Mouse (Mus musculus) left cerebral cortex, adult 2 months (tissue): ENCODE results near the gene Gm21860. TPM values are rescaled to one million over a fixed set of nuclear protein-coding genes. Genes with fewer than 3 reads are reported as not detected.
"Not testable (repeated sequence)": the region's sequence is repeated elsewhere in the genome, so short reads cannot be mapped to it uniquely, and the experiment has no call there.

ENCODE experiments used
- DNase-seq, 2 experiments: peaks; one replicate each; pipeline ENCODE4 v3.0.0; 2021 to 2022; ENCODE audit warnings: low spot score in 2 of 2, mixed read lengths in 1 of 2; ENCODE audit errors: extremely low spot score in 1 of 2
- H3K27ac ChIP-seq: fragments of 200-600 bp; 2 replicates; pipeline ENCODE4 v1.8.1; 2022
- H3K4me3 ChIP-seq: fragments of 200-600 bp; 2 replicates; pipeline ENCODE4 v1.8.1; 2022
- CTCF ChIP-seq: fragments of 200-600 bp; IDR thresholded peaks from 2 replicates; pipeline ENCODE4 v1.8.1; 2022; ENCODE audit warnings: antibody characterized with exemption, mild to moderate bottlenecking, moderate library complexity
- intact Hi-C: fragments of 180-260 bp; cut with DNase I; formaldehyde crosslinking; loops from one replicate; pipeline ENCODE4 v1.15.1; 2025
- total RNA-seq, 2 experiments: library from RNA; stranded (reverse); gene quantifications; 2 replicates each; pipeline ENCODE4 v1.2.3; 2021

Gene Gm21860
- total RNA-seq, 2 experiments from 2014 or later = not detected

DNA sequence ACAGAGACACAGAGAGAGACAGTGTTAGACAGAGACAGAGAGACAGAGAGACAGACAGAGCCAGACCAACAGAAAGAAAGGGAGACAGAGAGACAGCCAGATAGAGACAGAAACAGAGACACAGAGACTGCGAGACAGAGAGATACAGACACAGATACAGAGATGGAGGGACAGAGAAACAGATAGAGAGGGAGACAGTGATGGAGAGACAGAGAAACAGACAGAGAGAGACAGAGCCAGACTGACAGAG is 16.3 kb downstream of the Gm21860 start:
- H3K4me3 ChIP-seq = no peak overlapping the region
- no peak overlapping the region for H3K27ac ChIP-seq
- peak in 1 of 2 experiments; percentile 7 for DNase-seq
- intact Hi-C loops = no loop called here
- no peak for TF ChIP-seq CTCF

DNA sequence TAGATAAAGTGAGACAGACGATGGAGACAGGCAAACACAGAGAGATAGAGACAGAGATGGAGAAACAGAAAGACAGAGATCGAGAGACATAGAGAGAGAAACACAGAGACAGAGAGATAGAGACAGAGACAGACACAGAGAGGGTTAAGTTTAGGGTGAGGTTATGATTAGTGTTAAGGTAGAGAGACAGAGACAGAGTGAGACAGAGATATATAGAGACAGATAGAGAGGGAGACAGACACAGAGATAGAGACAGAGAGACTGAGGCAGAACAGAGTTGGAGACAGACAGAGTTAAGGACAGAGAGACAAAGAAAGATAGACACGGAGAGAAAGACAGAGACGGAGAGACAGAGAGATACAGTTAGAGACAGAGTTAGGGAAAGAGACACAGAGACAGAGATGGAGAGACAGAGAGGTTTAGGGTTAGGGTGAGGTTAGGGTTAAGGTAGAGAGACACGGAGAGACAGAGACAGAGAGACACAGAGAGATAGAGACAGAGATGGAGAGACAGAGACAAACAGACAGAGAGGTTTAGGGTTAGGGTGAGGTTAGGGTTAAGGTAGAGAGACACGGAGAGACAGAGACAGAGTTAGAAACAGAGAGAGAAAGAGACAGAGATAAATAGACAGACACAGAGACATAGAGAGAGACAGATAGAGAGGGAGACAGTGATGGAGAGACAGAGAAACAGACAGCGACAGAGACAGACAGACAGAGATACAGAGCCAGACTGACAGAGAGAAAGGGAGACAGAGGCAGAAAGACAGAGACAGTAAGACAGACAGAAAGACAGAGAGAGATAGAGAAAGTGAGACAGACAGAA is 16.8 kb downstream of the Gm21860 start:
- DNase-seq = peak in 1 of 2 experiments; percentile 6
- no peak overlapping the region for H3K27ac ChIP-seq
- intact Hi-C loops = no loop called here
- H3K4me3 ChIP-seq = no peak overlapping the region
- TF ChIP-seq CTCF = no peak

DNA sequence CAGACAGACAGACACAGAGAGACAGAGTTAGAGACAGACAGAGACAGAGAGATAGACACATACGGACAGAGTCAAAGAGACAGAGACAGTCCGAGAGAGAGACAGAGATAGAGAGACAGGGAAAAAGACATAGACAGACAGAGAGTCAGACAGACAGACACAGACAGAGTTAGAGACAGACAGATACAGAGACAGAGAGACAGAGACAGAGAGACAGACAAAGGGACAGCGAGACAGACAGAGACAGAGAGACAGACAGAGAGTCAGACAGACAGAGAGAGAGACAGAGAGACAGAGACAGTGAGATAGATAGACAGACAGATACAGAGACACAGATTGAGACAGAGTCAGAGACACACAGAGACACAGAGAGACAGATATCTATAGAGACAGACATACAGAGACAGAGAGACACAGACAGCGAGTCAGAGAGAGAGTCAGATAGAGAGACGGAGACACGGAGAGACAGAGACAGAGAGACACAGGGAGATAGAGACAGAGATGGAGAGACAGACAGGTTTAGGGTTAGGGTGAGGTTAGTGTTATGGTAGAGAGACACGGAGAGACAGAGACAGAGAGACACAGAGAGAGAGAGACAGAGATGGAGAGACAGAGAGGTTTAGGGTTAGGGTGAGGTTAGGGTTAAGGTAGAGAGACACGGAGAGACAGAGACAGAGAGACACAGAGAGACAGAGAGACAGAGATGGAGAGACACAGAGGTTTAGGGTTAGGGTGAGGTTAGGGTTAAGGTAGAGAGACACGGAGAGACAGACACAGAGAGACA is 18.2 kb downstream of the Gm21860 start:
- DNase-seq, H3K4me3 ChIP-seq, intact Hi-C loops, H3K27ac ChIP-seq: not testable (repeated sequence)

- DNase-seq, H3K4me3 ChIP-seq, intact Hi-C loops, H3K27ac ChIP-seq: not testable (repeated sequence)
Observed at GRCm38 (mm10) chrY:90735181-90735895, 19.3 kb downstream of the Gm21860 start.

- peak in 1 of 2 experiments; percentile 35 for DNase-seq
- H3K4me3 ChIP-seq, intact Hi-C loops, H3K27ac ChIP-seq: not testable (repeated sequence)
Observed at GRCm38 (mm10) chrY:90734334-90734696, 20.3 kb downstream of the Gm21860 start.

DNA sequence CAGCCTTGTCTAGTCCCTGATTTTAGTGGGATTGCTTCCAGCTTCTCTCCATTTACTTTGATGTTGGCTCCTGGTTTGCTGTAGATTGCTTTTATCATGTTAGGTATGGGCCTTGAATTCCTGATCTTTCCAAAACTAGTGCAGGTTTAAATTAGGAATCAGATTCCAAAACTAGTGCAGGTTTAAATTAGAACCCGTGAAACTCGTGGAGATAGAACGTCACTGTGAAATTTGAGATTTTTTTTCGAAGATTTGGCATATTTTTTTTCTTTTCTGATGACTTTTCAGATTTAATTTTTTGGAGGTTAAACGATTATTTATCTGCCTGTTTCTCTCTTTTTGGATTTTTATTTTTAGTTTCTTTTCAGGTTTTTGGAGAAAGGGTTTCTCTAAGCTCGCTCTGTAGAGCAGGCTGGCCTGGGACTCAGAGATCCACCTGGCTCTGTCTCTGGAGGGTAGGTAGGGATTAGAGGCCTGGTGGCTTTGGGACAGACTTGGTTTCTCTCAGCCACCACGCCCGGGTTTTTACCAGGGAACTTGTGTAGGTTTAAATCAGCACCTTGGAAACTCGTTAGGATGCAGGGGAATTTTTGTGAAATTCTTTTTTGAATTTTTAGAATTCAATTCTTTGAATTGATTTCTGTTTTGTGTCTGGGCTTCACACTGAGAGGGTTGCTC is 20.8 kb downstream of the Gm21860 start:
- intact Hi-C loops = not testable (repeated sequence)
- DNase-seq = peak; percentile 37 to 62

DNA sequence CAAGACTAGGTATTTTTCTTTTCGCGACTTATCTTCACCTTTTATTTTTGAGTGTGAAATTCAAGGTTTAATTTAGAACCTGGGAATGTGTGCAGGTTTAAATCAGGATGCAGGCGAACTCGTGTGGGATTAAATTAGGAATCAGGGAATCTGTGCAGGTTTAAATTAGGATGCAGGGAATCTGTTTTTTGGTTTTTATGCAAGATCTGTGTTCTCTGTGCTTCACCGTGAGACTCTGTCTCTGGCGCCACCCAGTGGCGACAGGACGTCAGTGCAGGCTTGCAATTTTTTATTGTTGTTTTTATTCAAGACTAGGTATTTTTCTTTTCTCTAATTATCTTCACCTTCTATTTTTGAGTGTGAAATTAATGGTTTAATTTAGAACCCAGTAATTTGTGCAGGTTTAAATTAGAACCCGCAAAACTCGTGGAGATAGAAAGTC is 22.5 kb downstream of the Gm21860 start:
- DNase-seq = peak in 1 of 2 experiments; percentile 24
- H3K4me3 ChIP-seq, intact Hi-C loops, H3K27ac ChIP-seq: not testable (repeated sequence)

More for the DNA sequence above, 20.8 kb downstream of the Gm21860 start:
- H3K4me3 ChIP-seq, H3K27ac ChIP-seq: not testable (repeated sequence)

GRCm38 (mm10) chrY:90731593-90731955 is 23.0 kb downstream of the Gm21860 start:
- H3K4me3 ChIP-seq, intact Hi-C loops, DNase-seq, H3K27ac ChIP-seq: not testable (repeated sequence)

GRCm38 (mm10) chrY:90730908-90731592 is 23.6 kb downstream of the Gm21860 start:
- DNase-seq = peak; percentile 44 to 55
- H3K27ac ChIP-seq, H3K4me3 ChIP-seq, intact Hi-C loops: not testable (repeated sequence)

DNA sequence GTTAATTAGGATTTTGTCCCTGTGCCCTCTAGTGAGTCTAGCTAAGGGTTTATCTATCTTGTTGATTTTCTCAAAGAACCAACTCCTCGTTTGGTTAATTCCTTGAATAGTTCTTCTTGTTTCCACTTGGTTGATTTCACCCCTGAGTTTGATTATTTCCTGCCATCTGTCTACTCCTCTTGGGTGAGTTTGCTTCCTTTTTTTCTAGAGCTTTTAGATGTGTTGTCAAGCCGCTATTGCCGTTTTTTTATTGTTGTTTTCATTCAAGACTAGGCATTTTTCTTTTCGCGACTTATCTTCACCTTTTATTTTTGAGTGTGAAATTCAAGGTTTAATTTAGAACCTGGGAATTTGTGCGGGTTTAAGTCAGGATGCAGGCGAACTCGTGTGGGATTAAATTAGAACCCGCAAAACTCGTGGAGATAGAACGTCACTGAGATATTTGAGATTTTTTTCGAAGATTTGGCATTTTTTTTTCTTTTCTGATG is 24.8 kb downstream of the Gm21860 start:
- intact Hi-C loops, H3K27ac ChIP-seq, DNase-seq, H3K4me3 ChIP-seq: not testable (repeated sequence)

DNA sequence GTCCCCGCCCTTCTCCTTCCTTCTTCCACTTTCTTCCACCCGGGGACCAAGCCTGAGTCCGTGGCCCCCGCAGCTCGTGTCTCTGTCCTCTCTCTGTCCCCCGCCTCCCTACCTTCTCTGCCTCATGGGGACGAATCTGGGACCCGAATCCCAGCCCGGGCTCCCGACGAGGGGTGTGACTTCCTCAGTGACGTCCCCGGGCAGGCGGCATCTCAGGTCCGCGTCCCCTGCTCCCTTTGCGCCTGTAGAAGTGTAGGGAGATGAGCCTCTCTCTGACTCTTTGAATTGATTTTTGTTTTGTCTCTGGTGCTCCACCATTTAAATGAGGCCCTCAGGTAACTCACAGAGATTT is 25.7 kb downstream of the Gm21860 start:
- intact Hi-C loops = not testable (repeated sequence)

DNA sequence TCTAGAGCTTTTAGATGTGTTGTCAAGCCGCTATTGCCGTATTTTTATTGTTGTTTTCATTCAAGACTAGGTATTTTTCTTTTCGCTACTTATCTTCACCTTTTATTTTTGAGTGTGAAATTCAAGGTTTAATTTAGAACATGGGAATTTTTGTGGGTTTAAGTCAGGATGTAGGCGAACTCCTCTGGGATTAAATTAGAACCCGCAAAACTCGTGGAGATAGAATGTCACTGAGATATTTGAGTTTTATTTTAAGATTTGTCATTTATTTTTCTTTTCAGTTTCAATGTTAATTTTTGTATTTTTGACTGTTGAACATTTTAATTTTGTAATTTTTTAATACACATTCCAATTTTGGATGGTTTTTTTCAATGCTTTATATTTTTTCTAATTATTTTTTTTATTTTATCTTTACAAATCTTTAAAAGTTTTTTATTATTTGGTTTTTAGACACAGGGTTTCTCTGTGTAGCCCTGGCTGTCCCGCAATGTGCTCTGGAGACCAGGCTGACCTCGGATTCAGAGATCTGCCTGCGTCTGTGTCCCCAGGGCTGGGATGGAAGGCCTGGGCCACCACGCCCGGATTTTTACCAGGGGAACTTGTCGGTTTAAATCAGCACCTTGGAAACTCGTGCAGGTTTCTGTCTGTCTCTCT is 26.2 kb downstream of the Gm21860 start:
- H3K4me3 ChIP-seq, intact Hi-C loops, H3K27ac ChIP-seq: not testable (repeated sequence)
- peak in 1 of 2 experiments; percentile 23 for DNase-seq

More for the DNA sequence above, 25.7 kb downstream of the Gm21860 start:
- DNase-seq = peak in 1 of 2 experiments; percentile 21
- not testable (repeated sequence) for H3K27ac ChIP-seq, H3K4me3 ChIP-seq

DNA sequence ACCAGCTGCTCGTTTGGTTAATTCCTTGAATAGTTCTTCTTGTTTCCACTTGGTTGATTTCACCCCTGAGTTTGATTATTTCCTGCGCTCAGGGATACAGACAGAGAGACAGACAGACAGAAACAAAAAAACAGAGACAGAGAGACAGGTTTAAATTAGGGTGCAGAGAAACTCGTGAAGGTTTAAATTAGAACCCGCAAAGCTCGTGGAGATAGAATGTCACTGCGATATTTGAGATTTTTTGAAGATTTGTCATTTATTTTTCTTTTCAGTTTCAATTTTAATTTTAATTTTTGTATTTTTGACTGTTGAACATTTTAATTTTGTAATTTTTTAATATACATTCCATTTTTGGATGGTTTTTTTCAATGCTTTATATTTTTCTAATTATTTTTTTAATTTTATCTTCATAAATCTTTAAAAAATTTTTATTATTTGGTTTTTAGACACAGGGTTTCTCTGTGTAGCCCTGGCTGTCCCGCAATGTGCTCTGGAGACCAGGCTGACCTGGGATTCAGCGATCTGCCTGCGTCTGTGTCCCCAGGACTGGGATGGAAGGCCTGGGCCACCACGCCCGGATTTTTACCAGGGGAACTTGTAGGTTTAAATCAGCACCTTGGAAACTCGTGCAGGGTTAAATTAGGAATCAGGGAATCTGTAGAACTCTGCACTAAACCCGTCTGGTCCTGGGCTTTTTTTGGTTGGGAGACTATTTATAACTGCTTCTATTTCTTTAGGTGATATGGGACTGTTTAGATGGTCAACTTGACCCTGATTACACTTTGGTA is 27.3 kb downstream of the Gm21860 start:
- H3K27ac ChIP-seq, DNase-seq, intact Hi-C loops, H3K4me3 ChIP-seq: not testable (repeated sequence)

- H3K27ac ChIP-seq, H3K4me3 ChIP-seq, DNase-seq, intact Hi-C loops: not testable (repeated sequence)
Observed at GRCm38 (mm10) chrY:90725701-90726451, 28.7 kb downstream of the Gm21860 start.
